Mouse (Mus musculus) forebrain, embryonic 16.5 days (tissue): ENCODE data around the gene Sec11a. TPM values are rescaled to one million over a fixed set of nuclear protein-coding genes. Genes with fewer than 3 reads are reported as not detected.

Source experiments
- ATAC-seq: fragments of 200-750 bp; cut with Nextera tagmentation; 2 replicates; pipeline ENCODE4 v1.8.0; 2017; ENCODE audit warnings: mild to moderate bottlenecking, moderate library complexity
- H3K27ac ChIP-seq: fragments of 300-500 bp; sonication (generic); 2 replicates; pipeline ENCODE4 v1.5.1; 2014; ENCODE audit warnings: low read length, control low read depth
- H3K27me3 ChIP-seq: fragments of 300-500 bp; sonication (generic); replicated peaks from 2 replicates; pipeline ENCODE4 v1.6.1; 2014; ENCODE audit warnings: low read length; ENCODE audit not compliant: control insufficient read depth, insufficient read depth
- H3K36me3 ChIP-seq: fragments of 300-500 bp; sonication (generic); 2 replicates; pipeline ENCODE4 v1.6.1; 2014; ENCODE audit not compliant: control insufficient read depth, insufficient read depth
- H3K4me1 ChIP-seq: fragments of 300-500 bp; sonication (generic); replicated peaks from 2 replicates; pipeline ENCODE4 v1.6.1; 2014; ENCODE audit warnings: low read length; ENCODE audit not compliant: control insufficient read depth, insufficient read depth
- H3K4me2 ChIP-seq: fragments of 300-500 bp; sonication (generic); 2 replicates; pipeline ENCODE4 v1.6.1; 2014; ENCODE audit warnings: mild to moderate bottlenecking, low read length, control low read depth
- H3K4me3 ChIP-seq: fragments of 300-500 bp; sonication (generic); replicated peaks from 2 replicates; pipeline ENCODE4 v1.5.1; 2014; ENCODE audit warnings: mild to moderate bottlenecking, low read length, control low read depth
- H3K9ac ChIP-seq: fragments of 300-500 bp; sonication (generic); replicated peaks from 2 replicates; pipeline ENCODE4 v1.6.1; 2014; ENCODE audit warnings: low read depth, low read length, control low read depth
- H3K9me3 ChIP-seq: fragments of 300-500 bp; sonication (generic); 2 replicates; pipeline ENCODE4 v1.6.1; 2016; ENCODE audit warnings: low read length; ENCODE audit not compliant: control insufficient read depth
- WGBS: fragments of 180-500 bp; shearing (Covaris S2); extraction: QIAGEN DNeasy Blood & Tissue Kit; methylation state at CpG from one replicate; pipeline ENCODE4 v1.1.7; 2014; 5-methylcytosine and 5-hydroxymethylcytosine counted together
- polyA plus RNA-seq: library from polyadenylated mRNA; unstranded; fragments of >200 nt; fragmentation: Nextera tagmentation; extraction: Ambion mirVana; gene quantifications from 2 replicates; pipeline ENCODE4 v1.2.1, GENCODE M21; 2015

Gene Sec11a
- polyA plus RNA-seq, 1 experiment from 2014 or later = 146 TPM

DNA sequence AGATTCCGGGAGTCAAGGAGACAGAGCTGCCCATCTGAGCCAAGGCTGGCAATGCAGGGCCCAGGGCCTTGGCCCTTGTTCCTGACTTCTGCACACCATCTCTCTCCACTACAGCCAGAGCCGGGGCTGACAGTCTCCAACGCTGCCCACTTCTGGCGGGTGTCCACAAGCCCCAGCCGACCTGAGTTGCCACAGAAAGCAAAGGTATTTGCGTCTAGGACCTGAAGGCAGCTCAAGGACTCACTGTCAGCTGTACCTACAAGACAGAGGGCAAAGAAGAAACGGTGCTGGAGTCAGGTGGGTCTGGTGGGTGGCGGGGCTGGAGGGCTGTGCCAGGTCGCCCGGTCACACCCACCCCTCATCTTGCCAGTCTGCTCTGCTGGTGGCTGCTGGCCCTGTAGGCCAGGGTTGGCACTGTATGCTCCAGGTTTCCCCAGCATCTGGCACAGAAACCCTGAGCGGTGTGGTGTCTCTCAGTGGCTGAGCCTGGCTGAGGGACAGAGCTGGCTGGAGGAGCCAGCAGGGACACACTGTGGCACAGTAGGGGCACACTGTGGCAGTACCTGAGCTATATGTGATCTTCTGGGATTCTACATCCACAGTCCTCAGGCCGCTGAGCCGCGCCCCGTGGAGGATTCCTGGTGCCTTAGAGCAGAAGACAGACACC lies 54.4 kb downstream of the Sec11a start:
- no peaks in the 10 kb centered on the region for H3K27me3 ChIP-seq
- no peak for ATAC-seq
- no peak overlapping the region for H3K4me3 ChIP-seq
- H3K36me3 ChIP-seq = peaks cover 27% of the 10 kb centered on the region
- H3K4me2 ChIP-seq = no peak overlapping the region
- H3K9ac ChIP-seq = no peak overlapping the region
- H3K4me1 ChIP-seq = peaks cover 10% of the 10 kb centered on the region
- WGBS = 90% methylated on average over 15 of the region's 15 CpGs
- H3K27ac ChIP-seq = peak overlapping the region; percentile 39; the same call in 1 of the 2 replicates
- no peaks in the 10 kb centered on the region for H3K9me3 ChIP-seq

DNA sequence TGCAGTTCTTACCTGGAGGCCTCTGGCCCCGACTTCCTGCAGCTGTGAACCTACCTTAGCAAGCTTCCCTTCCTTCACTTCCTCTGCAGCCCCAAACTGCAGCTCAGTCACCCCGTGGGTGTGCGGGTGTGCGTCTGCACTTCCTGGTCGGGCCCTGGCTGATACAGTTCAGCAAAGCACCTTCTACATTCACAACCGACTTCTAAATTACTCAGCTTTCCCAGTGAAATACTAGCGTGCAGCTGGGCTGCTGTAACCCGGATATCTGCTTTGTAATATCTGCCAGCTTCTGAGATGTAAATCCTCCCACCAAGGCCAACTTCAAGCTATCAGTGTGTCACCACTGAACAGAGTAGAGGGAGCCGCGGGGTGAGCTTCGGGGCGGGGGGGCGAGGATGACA lies 57.7 kb downstream of the Sec11a start:
- H3K27me3 ChIP-seq = no peaks in the 10 kb centered on the region
- WGBS = 81% methylated on average over 13 of the region's 13 CpGs
- H3K9ac ChIP-seq = no peak overlapping the region
- H3K9me3 ChIP-seq = no peaks in the 10 kb centered on the region
- H3K4me1 ChIP-seq = peaks cover 10% of the 10 kb centered on the region
- peaks cover 22% of the 10 kb centered on the region; the same call in 1 of the 2 replicates for H3K36me3 ChIP-seq
- no peak overlapping the region for H3K4me3 ChIP-seq
- H3K27ac ChIP-seq = peak overlapping the region; percentile 76
- H3K4me2 ChIP-seq = no peak overlapping the region
- no peak for ATAC-seq

DNA sequence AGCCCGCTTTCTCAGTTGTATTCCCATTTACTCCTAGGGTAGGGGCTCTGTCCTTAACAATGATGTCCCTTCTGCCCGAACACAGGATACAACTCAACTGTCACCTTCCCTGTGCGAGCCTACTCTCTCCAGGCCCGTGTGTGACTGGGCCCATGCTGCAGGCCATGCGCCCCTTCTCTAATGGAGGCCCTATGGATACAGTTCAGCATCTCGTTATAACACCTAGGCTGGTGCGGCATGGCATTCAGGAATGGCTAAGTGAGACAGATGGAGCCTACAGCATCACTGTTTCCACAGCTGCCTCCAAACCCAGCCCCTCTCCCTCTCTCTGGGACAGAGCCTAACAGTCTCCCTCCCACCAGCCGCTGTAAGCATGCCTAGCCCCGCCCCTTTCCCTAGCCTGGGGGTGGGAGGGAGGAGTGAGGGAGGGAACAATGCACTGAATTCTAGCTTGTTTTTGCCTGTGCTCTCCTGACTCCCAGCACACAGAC lies 58.5 kb downstream of the Sec11a start:
- H3K27me3 ChIP-seq = no peaks in the 10 kb centered on the region
- H3K4me3 ChIP-seq = no peak overlapping the region
- WGBS = 35% methylated on average over 9 of the region's 9 CpGs
- peak overlapping the region; percentile 22; the same call in 1 of the 2 replicates for H3K9ac ChIP-seq
- peak; percentile 77 for ATAC-seq
- peak overlapping the region; percentile 76 for H3K27ac ChIP-seq
- no peaks in the 10 kb centered on the region for H3K9me3 ChIP-seq
- peaks cover 22% of the 10 kb centered on the region; the same call in 1 of the 2 replicates for H3K36me3 ChIP-seq
- H3K4me2 ChIP-seq = no peak overlapping the region
- peaks cover 10% of the 10 kb centered on the region for H3K4me1 ChIP-seq

DNA sequence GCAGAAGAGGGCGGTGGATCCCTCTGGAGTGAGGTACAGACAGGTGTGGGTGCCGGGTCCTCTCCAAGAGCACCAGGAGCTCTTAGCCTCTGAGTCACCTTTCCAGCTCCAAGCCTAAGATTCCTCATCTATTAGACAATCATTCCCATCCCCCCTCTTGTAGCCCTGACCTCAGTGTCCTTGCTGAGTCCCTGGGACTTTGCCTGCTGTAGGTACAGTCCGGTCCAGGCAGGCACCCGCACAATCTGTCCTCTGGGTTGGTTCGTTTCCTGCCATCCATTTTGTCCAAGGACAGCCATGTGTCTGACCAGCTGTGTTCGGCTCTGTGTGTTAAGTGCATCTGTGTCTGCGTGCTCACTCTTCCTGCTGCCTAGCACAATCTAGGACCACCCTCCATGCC lies 59.0 kb downstream of the Sec11a start:
- no peak overlapping the region for H3K4me2 ChIP-seq
- H3K36me3 ChIP-seq = peaks cover 22% of the 10 kb centered on the region; the same call in 1 of the 2 replicates
- no peaks in the 10 kb centered on the region for H3K9me3 ChIP-seq
- WGBS = 73% methylated on average over 7 of the region's 7 CpGs
- H3K27me3 ChIP-seq = no peaks in the 10 kb centered on the region
- H3K4me3 ChIP-seq = no peak overlapping the region
- peaks cover 10% of the 10 kb centered on the region for H3K4me1 ChIP-seq
- ATAC-seq = no peak
- H3K27ac ChIP-seq = peak overlapping the region; percentile 76
- peak overlapping the region; percentile 22; the same call in 1 of the 2 replicates for H3K9ac ChIP-seq

DNA sequence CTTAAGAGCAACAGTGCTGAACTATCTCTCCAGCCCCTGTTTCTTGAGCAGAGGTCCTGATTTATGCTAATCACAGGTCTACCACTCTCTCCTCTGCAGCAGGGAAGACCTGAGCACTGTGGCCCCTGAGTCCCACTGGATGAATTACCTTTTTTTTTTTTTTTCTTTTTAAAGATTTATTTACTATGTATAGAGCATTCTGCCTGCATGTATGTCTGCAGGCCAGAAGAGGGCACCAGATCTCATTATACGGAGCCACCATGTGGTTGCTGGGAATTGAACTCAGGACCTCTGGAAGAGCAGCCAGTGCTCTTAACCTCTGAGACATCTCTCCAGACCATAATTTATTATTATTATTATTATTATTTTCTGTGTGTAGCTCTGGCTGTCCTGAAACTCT lies 61.9 kb downstream of the Sec11a start:
- no peak overlapping the region for H3K27ac ChIP-seq
- WGBS = 18% methylated on average over 1 of the region's 1 CpGs
- no peak overlapping the region for H3K9ac ChIP-seq
- no peaks in the 10 kb centered on the region for H3K27me3 ChIP-seq
- H3K4me2 ChIP-seq = no peak overlapping the region
- 0 out of 2 replicates have a peak, but pooled peaks cover 2% of the 10 kb centered on the region for H3K36me3 ChIP-seq
- H3K9me3 ChIP-seq = no peaks in the 10 kb centered on the region
- H3K4me3 ChIP-seq = no peak overlapping the region
- ATAC-seq = no peak
- peaks cover 15% of the 10 kb centered on the region for H3K4me1 ChIP-seq

DNA sequence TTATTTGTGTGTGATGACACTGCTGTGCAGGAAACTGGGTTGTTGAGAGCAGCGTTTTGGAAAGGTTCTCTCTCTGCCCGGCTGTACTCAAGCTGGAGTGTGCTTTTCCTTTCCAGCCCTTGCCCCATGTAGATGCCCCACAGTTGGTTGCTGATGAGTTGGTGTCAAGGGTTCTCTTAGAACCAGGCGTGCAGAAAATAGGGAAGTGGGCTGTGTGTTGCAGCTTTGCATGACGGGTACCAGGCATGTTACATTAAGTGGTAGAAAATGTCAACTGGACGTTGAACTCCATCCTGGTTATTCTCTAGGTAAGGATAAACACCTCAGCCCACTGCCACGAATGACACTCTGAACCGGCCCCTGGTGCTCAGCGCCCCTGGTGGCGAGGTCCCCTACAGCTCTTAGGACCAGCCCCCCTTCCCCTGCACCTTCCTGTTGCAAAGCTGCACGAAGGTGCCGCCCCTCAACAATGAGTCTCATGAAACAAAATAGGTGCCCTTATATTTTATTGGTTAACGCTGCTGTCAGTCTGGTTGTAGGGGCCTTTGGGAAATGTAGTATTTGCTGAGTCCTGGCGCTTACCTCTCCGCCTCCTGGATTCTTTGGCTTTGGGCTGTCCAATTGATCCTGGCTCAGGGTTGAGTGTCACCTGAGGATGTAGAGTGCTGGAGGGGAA lies 64.6 kb downstream of the Sec11a start:
- no peaks in the 10 kb centered on the region for H3K27me3 ChIP-seq
- H3K4me1 ChIP-seq = peaks cover 5% of the 10 kb centered on the region
- H3K4me2 ChIP-seq = peak overlapping the region; percentile 42
- WGBS = 24% methylated on average over 14 of the region's 14 CpGs
- ATAC-seq = peak; percentile 93
- no peaks in the 10 kb centered on the region for H3K36me3 ChIP-seq
- H3K4me3 ChIP-seq = peak overlapping the region; percentile 20
- no peak overlapping the region for H3K27ac ChIP-seq
- no peak overlapping the region for H3K9ac ChIP-seq
- no peaks in the 10 kb centered on the region for H3K9me3 ChIP-seq

DNA sequence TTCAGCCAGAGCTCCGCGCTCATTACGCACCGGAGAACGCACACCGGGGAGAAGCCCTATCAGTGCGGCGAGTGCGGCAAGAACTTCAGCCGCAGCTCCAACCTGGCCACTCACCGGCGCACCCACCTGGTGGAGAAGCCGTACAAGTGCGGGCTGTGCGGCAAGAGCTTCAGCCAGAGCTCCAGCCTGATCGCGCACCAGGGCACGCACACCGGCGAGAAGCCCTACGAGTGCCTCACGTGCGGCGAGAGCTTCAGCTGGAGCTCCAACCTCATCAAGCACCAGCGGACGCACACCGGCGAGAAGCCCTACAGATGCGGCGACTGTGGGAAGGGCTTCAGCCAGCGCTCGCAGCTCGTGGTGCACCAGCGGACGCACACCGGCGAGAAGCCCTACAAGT lies 71.9 kb downstream of the Sec11a start:
- H3K4me3 ChIP-seq = no peak overlapping the region
- ATAC-seq = no peak
- H3K27me3 ChIP-seq = no peaks in the 10 kb centered on the region
- no peaks in the 10 kb centered on the region for H3K9me3 ChIP-seq
- 28% methylated on average over 37 of the region's 37 CpGs for WGBS
- H3K27ac ChIP-seq = no peak overlapping the region
- no peak overlapping the region for H3K4me2 ChIP-seq
- peaks cover 26% of the 10 kb centered on the region for H3K36me3 ChIP-seq
- H3K4me1 ChIP-seq = no peaks in the 10 kb centered on the region
- no peak overlapping the region for H3K9ac ChIP-seq

DNA sequence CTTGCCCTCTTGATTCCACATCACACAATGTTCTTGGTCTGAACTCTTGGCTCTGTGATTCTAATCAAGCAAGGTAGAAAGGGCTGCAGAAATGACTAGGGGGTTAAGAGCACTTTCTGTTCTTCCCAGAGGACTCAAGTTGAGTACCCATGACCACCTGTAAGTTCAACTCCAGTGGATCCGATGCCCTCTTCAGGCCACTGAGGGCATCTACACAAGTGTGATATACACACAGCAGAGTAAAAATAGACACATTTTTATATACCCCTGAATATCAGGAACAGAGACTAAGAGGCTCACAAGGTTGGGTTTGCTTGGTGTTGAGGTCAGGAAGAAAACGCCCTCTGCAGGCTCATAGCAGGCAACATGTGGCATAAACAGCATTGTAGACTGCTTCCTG lies 73.9 kb downstream of the Sec11a start:
- no peaks in the 10 kb centered on the region for H3K9me3 ChIP-seq
- H3K4me3 ChIP-seq = no peak overlapping the region
- no peak for ATAC-seq
- H3K9ac ChIP-seq = no peak overlapping the region
- H3K4me1 ChIP-seq = no peaks in the 10 kb centered on the region
- no peaks in the 10 kb centered on the region for H3K27me3 ChIP-seq
- WGBS = 95% methylated on average over 2 of the region's 2 CpGs
- no peak overlapping the region for H3K4me2 ChIP-seq
- H3K27ac ChIP-seq = no peak overlapping the region
- H3K36me3 ChIP-seq = peaks cover 33% of the 10 kb centered on the region

DNA sequence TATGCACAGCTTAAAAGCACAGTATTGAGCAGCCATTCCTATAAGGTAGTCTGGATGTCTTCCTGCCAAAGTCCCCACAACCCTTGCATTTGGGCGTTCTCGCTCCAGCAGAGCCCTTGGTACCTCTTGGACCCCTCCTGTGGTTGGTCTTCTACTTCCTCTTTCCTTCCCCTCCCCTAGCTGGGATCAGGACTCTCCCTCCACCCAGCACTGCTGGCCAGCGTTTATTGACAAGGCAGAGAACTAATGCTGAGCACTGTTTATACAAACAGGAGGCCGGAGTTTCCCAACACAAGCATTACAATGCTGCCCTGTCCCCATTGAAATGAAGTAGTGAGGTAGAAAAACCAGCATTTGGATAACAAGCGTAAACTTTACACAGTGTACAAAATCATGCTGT lies 74.5 kb downstream of the Sec11a start:
- peaks cover 38% of the 10 kb centered on the region for H3K36me3 ChIP-seq

More for the DNA sequence above, 74.5 kb downstream of the Sec11a start:
- H3K9me3 ChIP-seq = no peaks in the 10 kb centered on the region
- no peak overlapping the region for H3K27ac ChIP-seq
- ATAC-seq = peak; percentile 22
- H3K4me2 ChIP-seq = no peak overlapping the region
- H3K4me1 ChIP-seq = no peaks in the 10 kb centered on the region
- no peak overlapping the region for H3K9ac ChIP-seq
- 73% methylated on average over 5 of the region's 5 CpGs for WGBS
- no peak overlapping the region for H3K4me3 ChIP-seq
- H3K27me3 ChIP-seq = no peaks in the 10 kb centered on the region
